Mouse (Mus musculus): ENCODE data around the gene Zfyve16.

- TF ChIP-seq EP300 (IDR thresholded peaks at IDR 0.05; ENCODE audit: low read depth in 1 of 2, low read length in 2 of 2) (no peak), TBP (IDR thresholded peaks at IDR 0.05; ENCODE audit: low read depth, low read length) (no peak), ZMIZ1 (IDR thresholded peaks at IDR 0.05; ENCODE audit: low read depth, low read length) (no peak), SMC3 (IDR thresholded peaks at IDR 0.05; ENCODE audit: low read depth, low read length) (no peak), CHD2 (IDR thresholded peaks at IDR 0.05; ENCODE audit: low read length) (no peak), CTCF (IDR thresholded peaks at IDR 0.05 in 2 of 3, conservative IDR thresholded peaks at IDR 0.05 in 1 of 3; ENCODE audit: control insufficient read depth in 1 of 3, insufficient read depth in 1 of 3, low read depth in 2 of 3, low read length in 3 of 3, poor library complexity in 1 of 3, severe bottlenecking in 1 of 3) (no peak), BHLHE40 (IDR thresholded peaks at IDR 0.05; ENCODE audit: borderline replicate concordance, low read depth, low read length) (no peak), TCF12 (IDR thresholded peaks at IDR 0.05; ENCODE audit: low read depth, low read length) (no peak), ZNF384 (IDR thresholded peaks at IDR 0.05; ENCODE audit: low read depth, low read length) (no peak), USF2 (IDR thresholded peaks at IDR 0.05; ENCODE audit: borderline replicate concordance in 1 of 2, insufficient read depth in 1 of 2, low read depth in 1 of 2, low read length in 2 of 2) (no peak), POLR2A (IDR thresholded peaks at IDR 0.05; ENCODE audit: control insufficient read depth in 1 of 2, insufficient read depth in 1 of 2, low read depth in 1 of 2, low read length in 2 of 2, poor library complexity in 1 of 2) (no peak)
These were observed 90.4 kb downstream of the Zfyve16 start for GRCm38 (mm10) chr13:92440286-92440685.

All from MEL (cell line).